ENCODE assay signal across 8 mouse cellular contexts in the genomic region with DNA sequence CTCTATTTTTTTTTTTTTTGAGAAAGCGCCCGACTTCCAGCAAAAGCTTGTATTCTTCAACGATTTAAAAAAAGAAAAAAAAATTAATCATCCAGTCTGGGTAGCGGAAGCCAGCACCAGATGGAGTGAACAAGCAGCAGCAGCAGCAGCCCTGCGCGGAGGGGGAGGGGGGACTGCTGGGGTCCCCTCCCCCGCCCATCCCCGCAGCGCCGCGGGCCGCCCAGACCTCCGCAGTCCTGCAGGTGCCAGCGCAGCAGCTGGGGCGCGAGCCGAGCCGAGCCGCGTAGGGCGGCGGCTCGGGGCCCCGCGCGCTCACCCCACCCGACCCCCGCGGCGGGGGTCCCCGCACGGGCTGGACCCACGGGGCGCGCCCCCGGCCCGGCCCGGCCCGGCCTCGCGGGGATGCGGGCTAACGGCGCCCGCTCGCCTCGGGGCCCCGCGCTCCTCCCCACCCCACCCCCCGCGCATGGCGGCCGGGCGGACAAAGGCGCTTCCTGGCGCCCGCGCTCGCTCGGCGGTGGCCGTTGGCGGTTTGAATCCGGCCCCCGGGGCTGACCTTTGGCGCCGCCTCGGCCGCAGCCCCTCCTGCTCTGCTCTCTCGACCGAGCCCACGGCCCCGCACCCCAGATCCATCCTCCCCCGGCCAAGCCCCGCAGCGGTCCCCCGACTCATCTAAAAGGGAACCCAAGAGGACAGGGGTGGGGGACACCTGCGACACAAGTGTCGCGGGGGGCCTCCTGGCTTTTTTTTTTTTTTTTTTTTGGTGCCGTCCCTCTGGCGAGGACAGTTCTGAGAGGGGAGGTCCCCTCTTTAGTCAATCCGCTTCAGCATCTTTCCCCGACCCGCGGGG. TPM values are rescaled to one million over a fixed set of nuclear protein-coding genes. Genes with fewer than 3 reads are reported as not detected.
DNase-seq lines count a peak whose midpoint lies in the region; ATAC-seq and TF ChIP-seq lines count a peak whose summit lies in the region.

No protein-coding gene starts in this region.

- no peaks in the 10 kb centered on the region for H3K27me3 ChIP-seq in MEL (ENCODE audit: control insufficient read depth in 1 of 2, insufficient read depth in 2 of 2, low read length in 2 of 2)
- no peaks in the 10 kb centered on the region for H3K27me3 ChIP-seq in forebrain, embryonic 13.5 days

- peaks cover 15 to 30% of the 10 kb centered on the region in 2 experiments for H3K4me1 ChIP-seq in MEL (ENCODE audit: control insufficient read depth in 1 of 2, insufficient read depth in 2 of 2, low read length in 2 of 2)
- peaks cover 45% of the 10 kb centered on the region for H3K4me1 ChIP-seq in forebrain, embryonic 13.5 days

- no peaks in the 10 kb centered on the region for H3K9me3 ChIP-seq in MEL (replicated peaks; ENCODE audit: insufficient read depth, low read length)
- H3K9me3 ChIP-seq in forebrain, embryonic 13.5 days (replicated peaks), result no peaks in the 10 kb centered on the region

- peak overlapping the region; percentile 85 for H3K27ac ChIP-seq in MEL (ENCODE audit: control insufficient read depth, low read depth, low read length)
- H3K27ac ChIP-seq in forebrain, embryonic 13.5 days, result peak overlapping the region; percentile 99

- peak overlapping the region; percentile 97 for H3K9ac ChIP-seq in MEL (ENCODE audit: control insufficient read depth, low read depth, low read length, poor library complexity, severe bottlenecking)
- peak overlapping the region; percentile 99 for H3K9ac ChIP-seq in forebrain, embryonic 13.5 days

- no peak for TF ChIP-seq EP300 in MEL (IDR thresholded peaks at IDR 0.05; ENCODE audit: low read depth in 1 of 2, low read length in 2 of 2)

- peak; percentile 67 for DNase-seq in MEL (ENCODE audit: low read depth, low spot score)
- peak; percentile 77 for DNase-seq in heart, postnatal 4 days
- peak; percentile 52 to 68 for DNase-seq in layer of hippocampus, postnatal 14 days (ENCODE audit: low spot score in 2 of 2)
- peak; percentile 69 for DNase-seq in lung, postnatal 36 days
- DNase-seq in retina, postnatal 7 days (ENCODE audit: low read depth, low spot score), result peak; percentile 70
- DNase-seq in urinary bladder, adult 2 months (ENCODE audit: low spot score), result peak; percentile 56

- under 1% methylated on average over 39 of the region's 86 CpGs for WGBS in forebrain, embryonic 13.5 days

- ATAC-seq in cerebellum, adult (ENCODE audit: insufficient number of reproducible peaks, low FRiP score, low TSS enrichment), result peak; percentile 33; the same call in 1 of the 2 replicates
- ATAC-seq in forebrain, embryonic 13.5 days, result peak; percentile 80

- no peak for TF ChIP-seq RAD21 in MEL (IDR thresholded peaks at IDR 0.05; ENCODE audit: low read depth, low read length)

- H3K4me3 ChIP-seq in MEL (ENCODE audit: control insufficient read depth in 1 of 2, insufficient read depth in 1 of 2, low read depth in 2 of 2, low read length in 2 of 2), result peak overlapping the region; percentile 70 to 79
- peak overlapping the region; percentile 89 for H3K4me3 ChIP-seq in forebrain, embryonic 13.5 days

- peaks cover 21 to 42% of the 10 kb centered on the region in 2 experiments for H3K36me3 ChIP-seq in MEL (ENCODE audit: control insufficient read depth in 1 of 2, insufficient read depth in 2 of 2, low read length in 2 of 2)
- peaks cover 9% of the 10 kb centered on the region; the same call in 1 of the 2 replicates for H3K36me3 ChIP-seq in forebrain, embryonic 13.5 days (ENCODE audit: poor library complexity, severe bottlenecking)

- peaks cover 41% of the 10 kb centered on the region for H3K79me2 ChIP-seq in MEL (ENCODE audit: control insufficient read depth, insufficient read depth, low read length, poor library complexity)

- TF ChIP-seq POLR2A in MEL (IDR thresholded peaks at IDR 0.05; ENCODE audit: control insufficient read depth in 1 of 2, insufficient read depth in 1 of 2, low read depth in 1 of 2, low read length in 2 of 2, poor library complexity in 1 of 2), result no peak

- TF ChIP-seq CTCF in MEL (IDR thresholded peaks at IDR 0.05 in 2 of 3, conservative IDR thresholded peaks at IDR 0.05 in 1 of 3; ENCODE audit: control insufficient read depth in 1 of 3, insufficient read depth in 1 of 3, low read depth in 2 of 3, low read length in 3 of 3, poor library complexity in 1 of 3, severe bottlenecking in 1 of 3), result no peak

- peak overlapping the region; percentile 76 for H3K4me2 ChIP-seq in forebrain, embryonic 13.5 days

TF ChIP-seq in MEL, 35 proteins besides CTCF, POLR2A, EP300 and RAD21:
- TF ChIP-seq MAX (IDR thresholded peaks at IDR 0.05; ENCODE audit: low read length) (0 out of 2 replicates have a peak, but pooled peaks have one; percentile 18), HCFC1 (IDR thresholded peaks at IDR 0.05; ENCODE audit: low read depth, low read length) (no peak), NELFE (IDR thresholded peaks at IDR 0.05; ENCODE audit: low read depth, low read length) (no peak), MAFK (IDR thresholded peaks at IDR 0.05; ENCODE audit: borderline replicate concordance, low read depth, low read length) (0 out of 2 replicates have a peak, but pooled peaks have one; percentile 1), ZNF384 (IDR thresholded peaks at IDR 0.05; ENCODE audit: low read depth, low read length) (peak; percentile 75), CHD1 (IDR thresholded peaks at IDR 0.05; ENCODE audit: low read depth, low read length) (peak; percentile 55; the same call in 1 of the 2 replicates), ETS1 (IDR thresholded peaks at IDR 0.05; ENCODE audit: low read depth, low read length) (peak; percentile 44), MYB (IDR thresholded peaks at IDR 0.05; ENCODE audit: low read depth, low read length) (peak; percentile 30; the same call in 1 of the 2 replicates), MAZ (IDR thresholded peaks at IDR 0.05; ENCODE audit: low read depth, low read length) (peak; percentile 57; the same call in 1 of the 2 replicates), E2F4 (IDR thresholded peaks at IDR 0.05; ENCODE audit: borderline replicate concordance, low read depth, low read length) (no peak), TCF12 (IDR thresholded peaks at IDR 0.05; ENCODE audit: low read depth, low read length) (peak; percentile 41; the same call in 1 of the 2 replicates), NRF1 (IDR thresholded peaks at IDR 0.05; ENCODE audit: insufficient read depth, low read depth, low read length, poor library complexity, severe bottlenecking) (peak; percentile 31; the same call in 1 of the 2 replicates), BHLHE40 (IDR thresholded peaks at IDR 0.05; ENCODE audit: borderline replicate concordance, low read depth, low read length) (0 out of 2 replicates have a peak, but pooled peaks have one; percentile 51), MXI1 (IDR thresholded peaks at IDR 0.05; ENCODE audit: low read depth, low read length) (peak; percentile 34; the same call in 1 of the 2 replicates)

RNA-seq across cellular contexts. Expression of a gene that starts 0.6 kb away (rescaled TPM):
- 208 and 253 TPM in 2 replicates for total RNA-seq in MEL (2012; rRNA removed)
- 100 to 1,000 TPM; 126 to 321 TPM for polyA plus RNA-seq in MEL (2012; ENCODE audit: insufficient read depth in 1 of 2, insufficient read length in 2 of 2, low read depth in 1 of 2, low replicate concordance in 2 of 2, missing spikeins in 1 of 2)
- polyA plus RNA-seq in forebrain, embryonic 13.5 days (2015; fragmentation: Nextera tagmentation; extraction: Ambion mirVana), result 1,676 and 1,701 TPM in 2 replicates
- total RNA-seq in heart, postnatal 4 days (2021), result 100 to 1,000 TPM; 289 to 299 TPM
- 1,000 to 10,000 TPM; 2,088 to 2,105 TPM for total RNA-seq in layer of hippocampus, postnatal 14 days (2021)
- polyA plus RNA-seq in urinary bladder, adult 2 months (2012; rRNA removed), result 1,162 and 1,245 TPM in 2 replicates

RNA-seq across cellular contexts. Expression of a gene that starts 18.6 kb away (rescaled TPM):
- total RNA-seq in MEL (2012; rRNA removed), result not detected in 2 replicates
- not detected for polyA plus RNA-seq in MEL (2012; ENCODE audit: insufficient read depth in 1 of 2, insufficient read length in 2 of 2, low read depth in 1 of 2, low replicate concordance in 2 of 2, missing spikeins in 1 of 2)
- polyA plus RNA-seq in forebrain, embryonic 13.5 days (2015; fragmentation: Nextera tagmentation; extraction: Ambion mirVana), result not detected in 2 replicates
- total RNA-seq in heart, postnatal 4 days (2021), result not detected
- total RNA-seq in layer of hippocampus, postnatal 14 days (2021), result not detected
- polyA plus RNA-seq in urinary bladder, adult 2 months (2012; rRNA removed), result not detected in 2 replicates

Comparison
In these comparisons a context has a peak if more than half of its experiments do, and no peak if none do; other contexts are left out.
1. Peak in every context shown above with its lines: DNase-seq, ATAC-seq, H3K4me3 ChIP-seq and H3K27ac ChIP-seq.